Mouse (Mus musculus) G1E (cell line): ENCODE measurements around the gene Wdr11.

ENCODE experiments used
- CTCF ChIP-seq: IDR thresholded peaks from 2 replicates; pipeline ENCODE4 v1.5.1; 2012; ENCODE audit warnings: low read depth, low read length, inconsistent platforms, mixed read lengths
- GATA1 ChIP-seq: IDR thresholded peaks from 2 replicates; pipeline ENCODE4 v1.6.1; 2012; ENCODE audit warnings: borderline replicate concordance, low read length, inconsistent platforms, mixed read lengths
- TAL1 ChIP-seq: conservative IDR thresholded peaks from 2 replicates; pipeline ENCODE4 v1.6.1; 2012; ENCODE audit warnings: low read depth, low read length, inconsistent platforms, mixed read lengths

GRCm38 (mm10) chr7:129643290-129643689 lies 51.6 kb downstream of the Wdr11 start:
- TF ChIP-seq CTCF (no peak), TAL1 (no peak), GATA1 (no peak)
